Mouse (Mus musculus) midbrain, embryonic 16.5 days (tissue): ENCODE measurements around the gene Tmem230. TPM values are rescaled to one million over a fixed set of nuclear protein-coding genes. Genes with fewer than 3 reads are reported as not detected.

ENCODE experiments used
- ATAC-seq: fragments of 200-750 bp; cut with Nextera tagmentation; 2 replicates; pipeline ENCODE4 v1.8.0; 2017; ENCODE audit warnings: moderate TSS enrichment
- H3K27ac ChIP-seq: fragments of 300-500 bp; sonication (generic); 2 replicates; pipeline ENCODE4 v1.5.1; 2014; ENCODE audit warnings: mild to moderate bottlenecking, low read length, mixed read lengths
- H3K27me3 ChIP-seq: fragments of 300-500 bp; sonication (generic); 2 replicates; pipeline ENCODE4 v1.6.1; 2014; ENCODE audit warnings: low read depth, low read length, mixed read lengths; ENCODE audit not compliant: control insufficient read depth, insufficient read depth
- H3K36me3 ChIP-seq: fragments of 300-500 bp; sonication (generic); 2 replicates; pipeline ENCODE4 v1.6.1; 2014; ENCODE audit warnings: mild to moderate bottlenecking, low read length, moderate library complexity, mixed read lengths; ENCODE audit not compliant: control insufficient read depth, insufficient read depth
- H3K4me1 ChIP-seq: fragments of 300-500 bp; sonication (generic); 2 replicates; pipeline ENCODE4 v1.6.1; 2014; ENCODE audit warnings: mild to moderate bottlenecking, low read length, mixed read lengths; ENCODE audit not compliant: control insufficient read depth, insufficient read depth
- H3K4me2 ChIP-seq: fragments of 300-500 bp; sonication (generic); 2 replicates; pipeline ENCODE4 v1.6.1; 2014; ENCODE audit warnings: mild to moderate bottlenecking, low read length, mixed read lengths
- H3K4me3 ChIP-seq: fragments of 300-500 bp; sonication (generic); 2 replicates; pipeline ENCODE4 v1.5.1; 2014; ENCODE audit warnings: low read depth, mild to moderate bottlenecking, low read length, moderate library complexity, mixed read lengths
- H3K9ac ChIP-seq: fragments of 300-500 bp; sonication (generic); 2 replicates; pipeline ENCODE4 v1.6.1; 2014; ENCODE audit warnings: low read depth, low read length, mixed read lengths
- H3K9me3 ChIP-seq: fragments of 300-500 bp; sonication (generic); replicated peaks from 2 replicates; pipeline ENCODE4 v1.6.1; 2014; ENCODE audit warnings: mild to moderate bottlenecking, low read length, mixed read lengths; ENCODE audit not compliant: control insufficient read depth, poor library complexity, severe bottlenecking
- WGBS: fragments of 180-500 bp; shearing (Covaris S2); extraction: QIAGEN DNeasy Blood & Tissue Kit; methylation state at CpG from one replicate; pipeline ENCODE4 v1.1.7; 2014; 5-methylcytosine and 5-hydroxymethylcytosine counted together
- polyA plus RNA-seq: library from polyadenylated mRNA; unstranded; fragments of >200 nt; fragmentation: Nextera tagmentation; extraction: Ambion mirVana; gene quantifications from 2 replicates; pipeline ENCODE4 v1.2.1, GENCODE M21; 2015

Tmem230 gene
- polyA plus RNA-seq, 1 experiment from 2014 or later, result 46.6 TPM

DNA sequence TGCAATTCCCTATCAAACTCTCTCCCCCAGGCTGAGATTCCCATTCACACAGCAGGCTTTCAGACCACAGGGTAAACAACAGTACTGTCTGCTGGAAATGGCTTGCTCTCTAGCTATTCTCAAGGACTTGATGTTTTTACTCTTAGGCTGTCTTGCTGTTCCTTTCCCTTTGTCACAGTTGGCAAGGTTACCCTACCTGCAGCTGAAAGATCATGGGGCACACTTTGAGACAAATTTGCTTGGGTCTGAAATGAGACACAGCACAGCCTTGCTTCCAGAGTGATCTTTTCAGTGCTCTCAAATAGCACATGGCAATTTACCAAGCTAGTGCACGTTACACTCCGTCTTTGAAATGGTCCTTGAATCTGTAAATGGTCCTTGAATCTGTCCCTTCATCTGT is 52.0 kb downstream of the Tmem230 start:
- no peak overlapping the region for H3K27ac ChIP-seq
- H3K4me3 ChIP-seq, result no peak overlapping the region
- H3K9ac ChIP-seq, result no peak overlapping the region
- no peaks in the 10 kb centered on the region for H3K27me3 ChIP-seq
- 78% methylated on average over 2 of the region's 2 CpGs for WGBS
- no peaks in the 10 kb centered on the region for H3K9me3 ChIP-seq
- no peaks in the 10 kb centered on the region for H3K4me1 ChIP-seq
- no peak overlapping the region for H3K4me2 ChIP-seq
- H3K36me3 ChIP-seq, result no peaks in the 10 kb centered on the region
- no peak for ATAC-seq

DNA sequence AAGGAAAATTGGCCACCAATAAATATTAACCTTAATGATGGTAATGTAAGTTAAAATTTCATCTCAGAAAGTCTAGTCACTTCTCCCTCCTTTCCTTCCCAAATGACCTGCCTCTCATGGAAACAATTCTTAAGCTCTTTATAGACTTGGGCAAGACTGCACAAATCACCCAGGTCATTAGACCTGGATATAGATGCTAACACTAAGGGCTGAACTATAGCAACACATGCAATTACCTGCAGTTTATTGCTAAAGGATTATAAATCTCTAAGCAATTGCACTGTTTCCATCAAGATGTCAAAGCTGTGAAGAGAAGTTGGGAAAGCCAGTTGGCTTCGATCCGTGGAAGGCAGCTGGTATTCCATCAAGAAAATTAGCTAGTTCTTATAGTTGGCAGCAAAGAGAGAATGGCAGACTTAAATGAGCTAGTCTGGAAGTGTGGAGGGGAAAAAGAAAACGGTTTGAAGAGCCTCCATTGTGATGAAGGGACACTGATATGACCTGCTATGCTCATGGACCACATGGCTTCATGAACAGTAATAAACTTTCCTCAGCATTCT is 56.9 kb downstream of the Tmem230 start:
- no peak overlapping the region for H3K4me2 ChIP-seq
- WGBS, result 90% methylated on average over 3 of the region's 3 CpGs
- H3K27me3 ChIP-seq, result no peaks in the 10 kb centered on the region
- H3K36me3 ChIP-seq, result no peaks in the 10 kb centered on the region
- no peak overlapping the region for H3K9ac ChIP-seq
- H3K27ac ChIP-seq, result no peak overlapping the region
- no peak for ATAC-seq
- no peaks in the 10 kb centered on the region for H3K4me1 ChIP-seq
- H3K9me3 ChIP-seq, result no peaks in the 10 kb centered on the region; the same call in 1 of the 2 replicates
- no peak overlapping the region for H3K4me3 ChIP-seq

Other genes with a start within 250 kb of the Tmem230 start
- 24.2 and 28.9 TPM in 2 replicates for gene Rassf2, start 217.5 kb downstream of the Tmem230 start, polyA plus RNA-seq
- gene Slc23a2, start 102.7 kb downstream of the Tmem230 start, polyA plus RNA-seq, result 32.6 and 37.9 TPM in 2 replicates
- 88.2 and 94.7 TPM in 2 replicates for gene Pcna, start 5.5 kb upstream of the Tmem230 start, polyA plus RNA-seq
- gene Cds2, start 15.3 kb upstream of the Tmem230 start, polyA plus RNA-seq, result 40.1 and 40.3 TPM in 2 replicates
- gene Prokr2, start 137.6 kb upstream of the Tmem230 start, polyA plus RNA-seq, result 8.0 and 12.8 TPM in 2 replicates